Mouse (Mus musculus) embryonic fibroblast, embryonic 13.5 days (primary cell): ENCODE data around the gene Tspear.
"Not testable (repeated sequence)": the region's sequence is repeated elsewhere in the genome, so short reads cannot be mapped to it uniquely, and the experiment has no call there.

ENCODE experiments used
- CTCF ChIP-seq: IDR thresholded peaks from 2 replicates; pipeline ENCODE4 v1.5.1; 2011; ENCODE audit warnings: mild to moderate bottlenecking, control low read depth, low read length, moderate library complexity, borderline replicate concordance; ENCODE audit not compliant: insufficient read depth
- POLR2A ChIP-seq: IDR thresholded peaks from 2 replicates; pipeline ENCODE4 v1.6.1; 2011; ENCODE audit warnings: low read depth, mild to moderate bottlenecking, control low read depth, low read length, moderate library complexity

DNA sequence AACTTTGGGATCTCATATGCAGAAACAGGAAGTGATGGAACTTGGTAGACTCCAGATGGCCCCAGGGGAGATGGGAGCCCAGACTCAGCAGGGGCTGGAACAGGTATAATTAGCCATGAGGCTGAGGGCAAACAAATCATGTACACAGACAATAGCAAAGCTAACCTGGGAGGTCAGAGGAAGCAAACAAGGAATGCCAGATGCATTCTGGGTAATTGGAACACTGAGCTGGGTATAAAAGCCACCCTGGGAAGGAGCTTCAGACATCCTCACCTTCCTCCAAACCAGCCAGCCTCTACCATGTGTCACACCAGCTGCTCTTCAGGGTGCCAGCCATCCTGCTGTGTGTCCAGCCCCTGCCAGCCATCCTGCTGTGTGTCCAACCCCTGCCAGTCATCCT is 24.8 kb downstream of the Tspear start, which contains the start of gene Gm10024:
- TF ChIP-seq CTCF, POLR2A: not testable (repeated sequence)
